Mouse (Mus musculus) neural tube, embryonic 15.5 days (tissue): Measurements from ENCODE around the gene Tanc1. TPM values are rescaled to one million over a fixed set of nuclear protein-coding genes. Genes with fewer than 3 reads are reported as not detected.

Experiments
- ATAC-seq: fragments of 200-750 bp; cut with Nextera tagmentation; 2 replicates; pipeline ENCODE4 v1.8.0; 2017; ENCODE audit warnings: mild to moderate bottlenecking, moderate TSS enrichment, moderate library complexity; ENCODE audit not compliant: low FRiP score
- H3K27ac ChIP-seq: fragments of 300-500 bp; sonication (generic); replicated peaks from 2 replicates; pipeline ENCODE4 v1.5.1; 2015; ENCODE audit warnings: mild to moderate bottlenecking, inconsistent platforms
- H3K27me3 ChIP-seq: fragments of 300-500 bp; sonication (generic); replicated peaks from 2 replicates; pipeline ENCODE4 v1.6.1; 2015; ENCODE audit warnings: inconsistent platforms
- H3K36me3 ChIP-seq: fragments of 300-500 bp; sonication (generic); 2 replicates; pipeline ENCODE4 v1.6.1; 2015; ENCODE audit warnings: inconsistent platforms
- H3K4me1 ChIP-seq: fragments of 300-500 bp; sonication (generic); 2 replicates; pipeline ENCODE4 v1.6.1; 2015; ENCODE audit warnings: inconsistent platforms
- H3K4me2 ChIP-seq: fragments of 300-500 bp; sonication (generic); 2 replicates; pipeline ENCODE4 v1.6.1; 2015; ENCODE audit warnings: inconsistent platforms, mild to moderate bottlenecking, moderate library complexity
- H3K4me3 ChIP-seq: fragments of 300-500 bp; sonication (generic); replicated peaks from 2 replicates; pipeline ENCODE4 v1.5.1; 2015; ENCODE audit warnings: mild to moderate bottlenecking, inconsistent platforms
- H3K9ac ChIP-seq: fragments of 300-500 bp; sonication (generic); replicated peaks from 2 replicates; pipeline ENCODE4 v1.6.1; 2015; ENCODE audit warnings: mild to moderate bottlenecking, inconsistent platforms
- H3K9me3 ChIP-seq: fragments of 300-500 bp; sonication (generic); replicated peaks from 2 replicates; pipeline ENCODE4 v1.6.1; 2016; ENCODE audit warnings: inconsistent platforms
- WGBS: fragments of 180-500 bp; shearing (Covaris S2); methylation state at CpG from one replicate; pipeline ENCODE4 v1.1.7; 2015; ENCODE audit warnings: mixed read lengths; 5-methylcytosine and 5-hydroxymethylcytosine counted together
- polyA plus RNA-seq: library from polyadenylated mRNA; unstranded; fragments of >200 nt; fragmentation: Nextera tagmentation; extraction: Ambion mirVana; gene quantifications from 2 replicates; pipeline ENCODE4 v1.2.1, GENCODE M21; 2015

Tanc1 gene
- polyA plus RNA-seq, 1 experiment from 2014 or later: 8.5 TPM

- Histone ChIP-seq H3K4me2 (no peak overlapping the region), H3K9me3 (no peaks in the 10 kb centered on the region), H3K4me1 (peaks cover 15% of the 10 kb centered on the region), H3K4me3 (no peak overlapping the region), H3K36me3 (no peaks in the 10 kb centered on the region), H3K27ac (peak overlapping the region; percentile 66; the same call in 1 of the 2 replicates), H3K27me3 (no peaks in the 10 kb centered on the region), H3K9ac (no peak overlapping the region)
- no peak for ATAC-seq
- WGBS: 77% methylated on average over 6 of the region's 6 CpGs
Observed at GRCm38 (mm10) chr2:59737368-59737767, 125.5 kb downstream of the Tanc1 start.

GRCm38 (mm10) chr2:59738356-59738755 lies 126.5 kb downstream of the Tanc1 start:
- H3K9me3 ChIP-seq: no peaks in the 10 kb centered on the region
- H3K4me3 ChIP-seq: no peak overlapping the region
- H3K4me2 ChIP-seq: no peak overlapping the region
- no peak overlapping the region for H3K27ac ChIP-seq
- WGBS: 63% methylated on average over 5 of the region's 5 CpGs
- H3K4me1 ChIP-seq: peaks cover 15% of the 10 kb centered on the region
- H3K36me3 ChIP-seq: no peaks in the 10 kb centered on the region
- no peaks in the 10 kb centered on the region for H3K27me3 ChIP-seq
- no peak overlapping the region for H3K9ac ChIP-seq
- no peak for ATAC-seq

DNA sequence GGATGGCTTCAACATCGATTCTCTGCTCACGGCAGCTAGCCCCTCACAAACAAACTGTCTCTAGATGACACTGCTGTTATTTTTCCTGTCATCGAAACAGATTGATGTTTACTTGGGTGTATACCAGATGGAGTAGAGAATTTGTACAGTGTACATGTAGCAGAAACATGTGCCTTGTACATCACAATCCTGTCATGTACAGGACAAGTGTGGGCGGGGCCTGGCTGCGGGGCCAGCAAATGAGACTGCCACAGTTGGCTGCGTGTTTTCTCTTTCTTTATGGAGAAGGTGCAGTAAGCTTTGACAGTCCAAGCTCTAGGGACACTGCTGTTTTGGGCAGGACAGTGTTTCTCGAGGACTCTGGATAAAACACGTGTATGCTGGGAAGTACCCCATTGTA lies 127.2 kb downstream of the Tanc1 start:
- Histone ChIP-seq H3K4me2 (no peak overlapping the region), H3K4me1 (peaks cover 15% of the 10 kb centered on the region), H3K9me3 (no peaks in the 10 kb centered on the region), H3K27me3 (no peaks in the 10 kb centered on the region), H3K27ac (no peak overlapping the region), H3K9ac (no peak overlapping the region), H3K4me3 (no peak overlapping the region), H3K36me3 (no peaks in the 10 kb centered on the region)
- 88% methylated on average over 8 of the region's 8 CpGs for WGBS
- no peak for ATAC-seq

DNA sequence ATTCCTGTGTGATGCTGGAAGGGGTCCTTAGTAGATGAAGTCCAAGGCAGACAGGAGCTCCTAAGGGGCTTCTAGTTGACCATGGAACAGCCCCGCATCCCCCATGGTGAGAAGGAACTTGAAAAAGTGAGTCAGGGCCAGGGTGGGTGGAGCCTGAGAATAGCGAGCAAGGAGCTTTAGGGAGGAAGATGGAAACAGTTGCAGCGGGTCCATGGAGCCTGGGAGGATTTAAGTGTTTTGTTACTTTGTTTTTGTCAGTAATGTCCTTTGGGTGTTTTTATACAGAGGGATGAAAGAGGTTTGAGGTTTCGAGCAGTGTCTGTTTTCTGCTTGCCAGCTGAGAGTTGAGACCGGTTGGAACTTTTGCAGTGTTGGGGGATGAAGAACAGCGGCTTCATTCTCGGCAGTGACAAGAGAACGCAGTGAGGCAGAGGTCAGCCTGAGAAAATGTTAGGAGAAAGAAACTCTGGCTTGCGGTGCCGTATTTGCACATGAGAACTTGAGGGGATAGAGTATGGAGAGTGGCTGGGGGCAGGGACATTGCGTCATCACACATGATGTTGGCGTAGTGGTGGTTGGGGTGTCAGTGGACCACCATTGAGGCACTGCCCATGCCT lies 130.8 kb downstream of the Tanc1 start:
- H3K4me2 ChIP-seq: no peak overlapping the region
- H3K27me3 ChIP-seq: no peaks in the 10 kb centered on the region
- H3K4me3 ChIP-seq: no peak overlapping the region
- no peak overlapping the region for H3K27ac ChIP-seq
- WGBS: 81% methylated on average over 12 of the region's 12 CpGs
- no peaks in the 10 kb centered on the region for H3K9me3 ChIP-seq
- no peaks in the 10 kb centered on the region for H3K36me3 ChIP-seq
- ATAC-seq: no peak
- H3K4me1 ChIP-seq: peaks cover 2% of the 10 kb centered on the region; the same call in 1 of the 2 replicates
- H3K9ac ChIP-seq: no peak overlapping the region

GRCm38 (mm10) chr2:59745428-59745827 lies 133.6 kb downstream of the Tanc1 start:
- H3K9ac ChIP-seq: no peak overlapping the region
- WGBS: 36% methylated on average over 6 of the region's 6 CpGs
- H3K27ac ChIP-seq: no peak overlapping the region
- no peaks in the 10 kb centered on the region for H3K9me3 ChIP-seq
- no peaks in the 10 kb centered on the region for H3K36me3 ChIP-seq
- peaks cover 2% of the 10 kb centered on the region; the same call in 1 of the 2 replicates for H3K4me1 ChIP-seq
- H3K4me3 ChIP-seq: no peak overlapping the region
- H3K4me2 ChIP-seq: no peak overlapping the region
- H3K27me3 ChIP-seq: no peaks in the 10 kb centered on the region
- peak; percentile 43; the same call in 1 of the 2 replicates for ATAC-seq

DNA sequence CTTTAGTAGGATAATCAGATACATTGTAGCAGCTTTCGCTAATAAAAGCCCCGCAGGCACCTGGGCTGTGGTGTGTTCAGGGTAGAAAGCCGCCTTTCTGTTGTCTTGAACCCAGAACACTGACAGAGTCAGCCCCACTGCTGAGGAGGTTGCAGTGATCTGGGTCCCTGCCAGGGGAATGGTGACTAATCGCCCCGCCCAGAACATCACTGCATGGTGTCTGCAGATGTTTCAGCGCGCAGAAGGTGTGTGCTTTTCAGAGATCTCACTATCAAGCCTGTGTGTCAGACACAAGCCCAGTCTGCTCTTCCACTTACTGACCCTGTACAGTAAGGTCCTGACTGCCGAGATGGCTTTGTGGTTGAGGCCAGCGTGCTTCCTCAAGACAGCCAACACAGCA lies 134.2 kb downstream of the Tanc1 start:
- Histone ChIP-seq H3K9ac (no peak overlapping the region), H3K4me3 (no peak overlapping the region), H3K4me2 (no peak overlapping the region), H3K4me1 (peaks cover 2% of the 10 kb centered on the region; the same call in 1 of the 2 replicates), H3K27me3 (no peaks in the 10 kb centered on the region), H3K9me3 (no peaks in the 10 kb centered on the region), H3K27ac (no peak overlapping the region), H3K36me3 (no peaks in the 10 kb centered on the region)
- 88% methylated on average over 9 of the region's 9 CpGs for WGBS
- no peak for ATAC-seq

DNA sequence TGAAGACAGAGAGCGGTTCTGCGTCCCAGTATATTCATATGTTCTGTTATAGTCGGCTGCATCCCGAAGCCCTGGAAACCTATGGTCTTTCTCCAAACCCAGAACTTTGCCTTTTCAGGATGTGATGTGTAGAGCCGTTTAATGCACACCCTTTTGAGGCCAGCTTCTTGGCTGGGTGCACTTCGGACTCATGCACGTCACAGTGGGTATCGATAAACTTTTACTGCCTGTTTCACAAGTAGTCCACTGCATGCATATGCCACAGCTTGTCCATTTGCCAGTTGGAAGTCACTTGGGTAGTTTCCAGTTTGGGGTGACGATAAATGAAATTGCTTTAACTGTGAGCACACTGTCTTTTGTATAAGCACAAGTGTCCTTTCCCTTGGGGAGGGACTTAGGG lies 135.9 kb downstream of the Tanc1 start:
- Histone ChIP-seq H3K4me3 (no peak overlapping the region), H3K9ac (no peak overlapping the region), H3K27me3 (no peaks in the 10 kb centered on the region), H3K27ac (no peak overlapping the region), H3K4me1 (peaks cover 2% of the 10 kb centered on the region; the same call in 1 of the 2 replicates), H3K4me2 (no peak overlapping the region), H3K9me3 (no peaks in the 10 kb centered on the region), H3K36me3 (no peaks in the 10 kb centered on the region)
- ATAC-seq: no peak
- 87% methylated on average over 9 of the region's 9 CpGs for WGBS

DNA sequence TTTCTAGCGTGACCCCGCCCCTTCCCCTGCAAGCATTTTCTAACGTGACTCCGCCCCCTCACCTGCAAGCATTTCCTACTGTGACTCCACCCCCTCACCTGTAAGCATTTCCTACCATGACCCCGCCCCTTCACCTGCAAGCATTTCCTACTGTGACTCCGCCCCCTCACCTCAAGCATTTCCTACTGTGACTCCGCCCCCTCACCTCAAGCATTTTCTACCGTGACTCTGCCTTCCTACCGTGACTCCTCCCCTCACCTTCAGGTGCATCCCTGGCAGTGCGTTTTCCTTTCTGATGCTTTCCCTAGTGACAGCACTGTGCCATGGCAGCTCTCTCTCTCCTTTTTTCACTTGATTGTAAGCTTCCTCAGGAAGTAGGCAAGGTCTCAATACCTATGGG lies 137.5 kb downstream of the Tanc1 start:
- WGBS: 41% methylated on average over 10 of the region's 10 CpGs
- no peak for ATAC-seq
- no peaks in the 10 kb centered on the region for H3K36me3 ChIP-seq

GRCm38 (mm10) chr2:59751172-59751571 lies 139.3 kb downstream of the Tanc1 start:
- no peak for ATAC-seq
- H3K27me3 ChIP-seq: no peaks in the 10 kb centered on the region
- H3K9me3 ChIP-seq: no peaks in the 10 kb centered on the region
- H3K36me3 ChIP-seq: no peaks in the 10 kb centered on the region
- no peak overlapping the region for H3K4me3 ChIP-seq
- H3K9ac ChIP-seq: no peak overlapping the region
- peaks cover 16% of the 10 kb centered on the region for H3K4me1 ChIP-seq
- H3K27ac ChIP-seq: no peak overlapping the region
- H3K4me2 ChIP-seq: no peak overlapping the region
- WGBS: 79% methylated on average over 6 of the region's 6 CpGs

More for the DNA sequence above, 137.5 kb downstream of the Tanc1 start:
- no peak overlapping the region for H3K4me2 ChIP-seq
- H3K9me3 ChIP-seq: no peaks in the 10 kb centered on the region
- H3K27ac ChIP-seq: no peak overlapping the region
- H3K4me3 ChIP-seq: no peak overlapping the region
- peaks cover 2% of the 10 kb centered on the region; the same call in 1 of the 2 replicates for H3K4me1 ChIP-seq
- H3K27me3 ChIP-seq: no peaks in the 10 kb centered on the region
- H3K9ac ChIP-seq: no peak overlapping the region

- H3K9ac ChIP-seq: no peak overlapping the region
- H3K4me3 ChIP-seq: no peak overlapping the region
- no peak for ATAC-seq
- no peak overlapping the region for H3K4me2 ChIP-seq
- peaks cover 16% of the 10 kb centered on the region for H3K4me1 ChIP-seq
- no peaks in the 10 kb centered on the region for H3K9me3 ChIP-seq
- H3K27ac ChIP-seq: no peak overlapping the region
- H3K36me3 ChIP-seq: no peaks in the 10 kb centered on the region
- 85% methylated on average over 7 of the region's 7 CpGs for WGBS
- H3K27me3 ChIP-seq: no peaks in the 10 kb centered on the region
Observed at GRCm38 (mm10) chr2:59752148-59752547, 140.3 kb downstream of the Tanc1 start.

DNA sequence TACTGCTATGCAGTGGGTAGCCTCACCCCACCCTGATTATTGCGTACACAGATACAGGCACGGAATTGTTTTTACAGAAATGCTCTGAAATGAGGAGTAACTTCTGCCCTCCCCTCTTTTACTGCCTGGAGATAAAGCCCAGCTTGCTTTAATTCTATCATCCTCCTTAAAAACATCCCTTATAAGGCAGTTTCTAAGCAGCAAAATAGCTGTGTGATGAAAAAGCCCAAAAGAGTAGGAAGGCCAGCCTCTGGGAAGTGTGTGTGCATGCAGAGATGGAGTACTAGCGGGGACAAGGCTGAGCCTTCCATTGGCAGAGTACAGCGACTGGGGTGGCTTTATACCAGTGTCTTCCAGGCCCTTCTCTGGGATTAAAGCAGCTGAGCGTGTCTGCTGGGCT lies 140.9 kb downstream of the Tanc1 start:
- no peak overlapping the region for H3K4me2 ChIP-seq
- H3K4me3 ChIP-seq: no peak overlapping the region
- ATAC-seq: no peak
- no peaks in the 10 kb centered on the region for H3K36me3 ChIP-seq
- 83% methylated on average over 5 of the region's 5 CpGs for WGBS
- H3K9me3 ChIP-seq: no peaks in the 10 kb centered on the region
- no peaks in the 10 kb centered on the region for H3K27me3 ChIP-seq
- H3K4me1 ChIP-seq: peaks cover 19% of the 10 kb centered on the region
- H3K27ac ChIP-seq: 0 out of 2 replicates have a peak overlapping the region, but pooled peaks have one; percentile 1
- no peak overlapping the region for H3K9ac ChIP-seq

GRCm38 (mm10) chr2:59756137-59756753 lies 144.4 kb downstream of the Tanc1 start:
- ATAC-seq: no peak
- H3K4me1 ChIP-seq: peaks cover 19% of the 10 kb centered on the region
- no peaks in the 10 kb centered on the region for H3K27me3 ChIP-seq
- H3K9me3 ChIP-seq: no peaks in the 10 kb centered on the region
- WGBS: 82% methylated on average over 13 of the region's 13 CpGs
- no peak overlapping the region for H3K9ac ChIP-seq
- no peak overlapping the region for H3K4me3 ChIP-seq
- no peak overlapping the region for H3K4me2 ChIP-seq
- H3K36me3 ChIP-seq: no peaks in the 10 kb centered on the region
- no peak overlapping the region for H3K27ac ChIP-seq
